Mouse (Mus musculus): ENCODE data around the gene 4930512M02Rik.
"Not testable (repeated sequence)": the region's sequence is repeated elsewhere in the genome, so short reads cannot be mapped to it uniquely, and the experiment has no call there.

The 4930512M02Rik gene

GRCm38 (mm10) chr11:11627735-11628134 is at the start of gene 4930512M02Rik:
TSS of gene 4930512M02Rik (minus strand) at chr11:11627835.
- DNase-seq (ENCODE audit: low read depth, low spot score): not testable (repeated sequence)

DNA sequence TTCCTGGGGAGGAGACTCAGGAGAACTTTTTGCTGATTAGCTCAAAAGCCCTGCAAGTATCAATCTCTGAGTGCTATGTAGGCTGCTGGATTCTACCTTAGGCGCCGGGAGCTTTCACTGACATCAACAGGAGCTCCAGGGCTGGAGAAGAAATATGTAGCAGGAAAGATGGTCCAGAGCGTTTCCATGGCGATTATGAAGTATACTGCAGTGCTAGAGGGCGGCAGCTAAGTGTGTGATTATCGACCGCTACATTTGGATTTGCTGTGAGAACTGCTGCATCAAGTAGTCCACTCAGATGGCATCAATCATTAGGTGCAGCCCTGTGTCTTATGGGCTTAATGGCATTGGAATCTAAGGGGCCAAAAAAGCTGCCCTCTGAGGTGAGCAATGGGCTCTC is 49.5 kb upstream of the 4930512M02Rik start:
- DNase-seq (ENCODE audit: low read depth, low spot score): no peak

- no peak for DNase-seq (ENCODE audit: low read depth, low spot score)
These were observed 48.6 kb upstream of the 4930512M02Rik start for GRCm38 (mm10) chr11:11676068-11676741.

GRCm38 (mm10) chr11:11675063-11675462 is 47.4 kb upstream of the 4930512M02Rik start:
- no peak for DNase-seq (ENCODE audit: low read depth, low spot score)

- DNase-seq (ENCODE audit: low read depth, low spot score): no peak
These were observed 45.3 kb upstream of the 4930512M02Rik start for GRCm38 (mm10) chr11:11672974-11673373.

GRCm38 (mm10) chr11:11667922-11668290 is 40.3 kb upstream of the 4930512M02Rik start:
- DNase-seq (ENCODE audit: low read depth, low spot score): no peak

DNA sequence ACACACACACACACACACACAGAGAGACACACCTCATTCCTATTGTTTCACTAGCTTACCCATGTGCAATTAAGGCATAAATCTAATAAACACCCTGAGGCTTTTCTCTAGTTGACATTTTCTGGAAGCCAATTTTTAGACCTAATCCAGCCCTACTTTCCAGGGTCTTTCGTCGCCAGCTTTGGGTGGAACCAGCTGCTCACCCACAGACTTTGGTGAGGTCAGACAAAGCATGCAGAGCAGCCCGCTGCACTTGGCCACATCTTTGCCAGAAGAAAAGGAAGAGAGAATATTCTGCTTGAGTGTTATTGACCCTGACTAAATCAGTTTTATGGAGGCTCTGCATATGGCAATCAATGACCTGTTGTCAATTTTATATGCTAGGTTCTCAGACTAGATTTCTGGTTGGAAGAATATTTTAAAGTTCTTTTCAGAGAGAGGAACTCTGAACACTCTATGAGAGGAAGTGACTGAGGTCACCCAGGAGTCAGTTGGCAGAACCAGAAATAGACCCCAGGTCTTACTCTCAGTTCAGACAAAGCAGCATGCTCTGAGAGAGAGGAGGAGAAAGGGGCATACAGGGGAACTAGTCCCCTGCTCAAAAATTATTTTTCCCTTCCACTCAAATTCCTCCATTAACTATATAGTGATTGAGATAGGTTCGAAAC is 39.8 kb upstream of the 4930512M02Rik start:
- no peak for DNase-seq (ENCODE audit: low read depth, low spot score)

DNA sequence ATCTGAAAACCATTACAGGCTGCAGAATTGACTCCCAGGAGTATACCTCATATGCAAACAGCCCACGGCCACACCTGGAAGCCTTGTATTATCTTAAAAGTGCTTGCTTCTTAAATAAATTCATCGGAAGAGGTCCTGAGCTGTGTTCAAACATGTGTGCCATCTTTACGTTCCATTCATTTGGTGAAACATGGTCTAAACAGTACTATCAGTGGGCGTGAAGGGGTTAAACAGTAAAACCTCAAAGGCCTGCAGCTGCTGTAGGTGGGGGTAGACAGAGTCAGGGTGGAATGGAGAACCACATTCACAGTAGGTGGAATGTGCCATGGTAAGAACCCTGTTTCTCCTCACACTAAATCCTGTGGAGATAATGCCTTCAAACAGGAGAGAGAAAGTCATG is 33.0 kb upstream of the 4930512M02Rik start:
- DNase-seq (ENCODE audit: low read depth, low spot score): no peak

GRCm38 (mm10) chr11:11658834-11659233 is 31.2 kb upstream of the 4930512M02Rik start:
- no peak for DNase-seq (ENCODE audit: low read depth, low spot score)

GRCm38 (mm10) chr11:11657634-11658033 is 30.0 kb upstream of the 4930512M02Rik start:
- DNase-seq (ENCODE audit: low read depth, low spot score): peak; percentile 4

- peak; percentile 6 for DNase-seq (ENCODE audit: low read depth, low spot score)
These were observed 29.4 kb upstream of the 4930512M02Rik start for GRCm38 (mm10) chr11:11656995-11657530.

- DNase-seq (ENCODE audit: low read depth, low spot score): no peak
These were observed 28.8 kb upstream of the 4930512M02Rik start for GRCm38 (mm10) chr11:11656388-11656787.

GRCm38 (mm10) chr11:11644303-11644702 is 16.7 kb upstream of the 4930512M02Rik start:
- no peak for DNase-seq (ENCODE audit: low read depth, low spot score)

- no peak for DNase-seq (ENCODE audit: low read depth, low spot score)
These were observed 3.4 kb downstream of the 4930512M02Rik start for GRCm38 (mm10) chr11:11624073-11624705.

GRCm38 (mm10) chr11:11609243-11609642 is 18.4 kb downstream of the 4930512M02Rik start:
- DNase-seq (ENCODE audit: low read depth, low spot score): no peak

- DNase-seq (ENCODE audit: low read depth, low spot score): no peak
These were observed 40.3 kb downstream of the 4930512M02Rik start for GRCm38 (mm10) chr11:11587327-11587726.

DNA sequence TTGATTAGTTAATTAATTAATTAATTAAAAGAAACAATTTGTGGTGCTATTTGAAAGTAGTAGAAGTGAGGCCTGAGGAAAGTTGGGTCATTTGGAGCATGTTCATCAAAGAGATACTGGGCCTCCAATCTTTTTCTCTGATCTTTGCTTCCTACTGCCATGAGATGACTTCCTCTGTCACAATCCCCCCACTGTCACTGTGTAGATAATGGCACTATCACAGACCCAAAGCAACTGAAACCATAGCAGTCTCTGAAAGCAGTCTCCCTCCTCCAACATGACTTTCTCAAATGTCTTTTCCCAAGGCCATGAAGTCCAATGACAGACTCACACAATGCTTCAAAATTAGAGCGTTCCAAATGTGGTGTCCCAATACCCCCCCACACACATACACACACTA is 41.2 kb downstream of the 4930512M02Rik start:
- DNase-seq (ENCODE audit: low read depth, low spot score): no peak

GRCm38 (mm10) chr11:11573691-11574090 is 53.9 kb downstream of the 4930512M02Rik start:
- DNase-seq (ENCODE audit: low read depth, low spot score): no peak

GRCm38 (mm10) chr11:11570747-11571146 is 56.9 kb downstream of the 4930512M02Rik start:
- no peak for DNase-seq (ENCODE audit: low read depth, low spot score)

DNA sequence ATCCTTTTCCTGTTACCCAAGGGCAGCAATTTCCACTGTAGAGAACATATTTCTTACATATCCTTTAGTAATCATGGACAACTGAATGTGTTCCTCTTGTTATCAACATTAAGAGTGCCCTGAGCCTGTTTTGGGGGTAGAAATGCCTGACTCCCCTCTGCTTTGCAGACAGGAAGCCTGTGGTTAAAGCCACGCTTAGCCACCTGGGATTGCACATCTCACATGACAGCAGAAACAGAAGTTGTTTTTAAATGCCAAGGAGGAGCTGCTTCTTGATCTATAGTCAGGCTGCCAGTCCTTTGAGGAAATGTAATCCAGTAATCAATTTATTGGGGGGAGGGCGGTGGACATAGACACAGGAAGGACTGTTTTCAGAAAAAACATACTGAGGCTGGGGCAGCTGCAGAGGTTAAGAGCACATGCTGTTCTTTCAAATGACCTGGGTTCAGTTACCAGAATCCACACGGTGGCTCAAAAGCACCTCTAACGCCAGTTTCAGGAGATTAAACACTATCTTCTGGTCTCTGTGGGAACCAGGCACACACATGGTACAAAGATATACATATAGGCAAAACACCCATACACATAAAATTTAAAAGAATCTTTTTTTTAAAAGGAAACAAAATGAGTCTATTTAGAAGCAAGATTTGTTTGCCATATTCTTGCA is 58.0 kb downstream of the 4930512M02Rik start:
- peak; percentile 10 for DNase-seq (ENCODE audit: low read depth, low spot score)

DNA sequence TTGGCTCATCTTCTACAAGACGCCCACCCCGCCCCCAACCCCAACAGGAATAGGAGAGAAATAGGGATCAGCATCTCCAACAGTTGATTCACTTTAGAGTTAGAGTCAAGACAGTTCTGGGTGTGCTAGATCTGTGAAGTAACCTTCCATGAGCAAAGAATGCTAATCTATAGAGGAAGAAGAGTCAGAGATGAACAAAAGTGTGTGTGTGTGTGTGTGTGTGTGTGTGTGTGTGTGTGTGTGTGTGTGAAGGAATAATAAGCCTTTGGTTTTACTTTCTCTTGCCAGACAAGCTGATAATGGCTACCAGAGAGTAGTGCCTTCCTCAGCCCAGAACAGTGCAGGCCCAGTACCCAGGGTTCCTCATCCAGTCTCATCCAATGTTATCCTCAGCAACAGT is 59.6 kb downstream of the 4930512M02Rik start:
- DNase-seq (ENCODE audit: low read depth, low spot score): no peak
